Mouse (Mus musculus): ENCODE results near the gene Camk1d.
"Not testable (repeated sequence)": the region's sequence is repeated elsewhere in the genome, so short reads cannot be mapped to it uniquely, and the experiment has no call there.

Camk1d gene

GRCm38 (mm10) chr2:5631676-5632354 lies 82.5 kb downstream of the Camk1d start:
- DNase-seq (ENCODE audit: low read depth, low spot score) = no peak
- H3K36me3 ChIP-seq (ENCODE audit: control insufficient read depth, insufficient read depth, low read length, poor library complexity, severe bottlenecking) = no peaks in the 10 kb centered on the region
- no peaks in the 10 kb centered on the region for H3K27me3 ChIP-seq (ENCODE audit: control insufficient read depth, insufficient read depth, low read length, poor library complexity, severe bottlenecking)

- H3K27me3 ChIP-seq (ENCODE audit: control insufficient read depth, insufficient read depth, low read length, poor library complexity, severe bottlenecking) = no peaks in the 10 kb centered on the region
- H3K36me3 ChIP-seq (ENCODE audit: control insufficient read depth, insufficient read depth, low read length, poor library complexity, severe bottlenecking) = no peaks in the 10 kb centered on the region
- DNase-seq (ENCODE audit: low read depth, low spot score) = no peak
Observed at GRCm38 (mm10) chr2:5630710-5631109, 83.6 kb downstream of the Camk1d start.

- Histone ChIP-seq H3K27me3 (ENCODE audit: control insufficient read depth, insufficient read depth, low read length, poor library complexity, severe bottlenecking) (no peaks in the 10 kb centered on the region), H3K36me3 (ENCODE audit: control insufficient read depth, insufficient read depth, low read length, poor library complexity, severe bottlenecking) (no peaks in the 10 kb centered on the region)
- no peak for DNase-seq (ENCODE audit: low read depth, low spot score)
Observed at GRCm38 (mm10) chr2:5624379-5624778, 89.9 kb downstream of the Camk1d start.

GRCm38 (mm10) chr2:5618361-5618896 lies 95.9 kb downstream of the Camk1d start:
- H3K27me3 ChIP-seq (ENCODE audit: control insufficient read depth, insufficient read depth, low read length, poor library complexity, severe bottlenecking) = no peaks in the 10 kb centered on the region
- DNase-seq (ENCODE audit: low read depth, low spot score) = no peak
- no peaks in the 10 kb centered on the region for H3K36me3 ChIP-seq (ENCODE audit: control insufficient read depth, insufficient read depth, low read length, poor library complexity, severe bottlenecking)

- peak; percentile 15 for DNase-seq (ENCODE audit: low read depth, low spot score)
- H3K36me3 ChIP-seq (ENCODE audit: control insufficient read depth, insufficient read depth, low read length, poor library complexity, severe bottlenecking) = no peaks in the 10 kb centered on the region
- H3K27me3 ChIP-seq (ENCODE audit: control insufficient read depth, insufficient read depth, low read length, poor library complexity, severe bottlenecking) = no peaks in the 10 kb centered on the region
Observed at GRCm38 (mm10) chr2:5614896-5615295, 99.4 kb downstream of the Camk1d start.

- Histone ChIP-seq H3K27me3 (ENCODE audit: control insufficient read depth, insufficient read depth, low read length, poor library complexity, severe bottlenecking) (no peaks in the 10 kb centered on the region), H3K36me3 (ENCODE audit: control insufficient read depth, insufficient read depth, low read length, poor library complexity, severe bottlenecking) (no peaks in the 10 kb centered on the region)
- no peak for DNase-seq (ENCODE audit: low read depth, low spot score)
Observed at GRCm38 (mm10) chr2:5614308-5614705, 100.0 kb downstream of the Camk1d start.

- no peaks in the 10 kb centered on the region for H3K36me3 ChIP-seq (ENCODE audit: control insufficient read depth, insufficient read depth, low read length, poor library complexity, severe bottlenecking)
- no peaks in the 10 kb centered on the region for H3K27me3 ChIP-seq (ENCODE audit: control insufficient read depth, insufficient read depth, low read length, poor library complexity, severe bottlenecking)
- peak; percentile 59 for DNase-seq (ENCODE audit: low read depth, low spot score)
Observed at GRCm38 (mm10) chr2:5613651-5614307, 100.5 kb downstream of the Camk1d start.

GRCm38 (mm10) chr2:5611601-5612000 lies 102.7 kb downstream of the Camk1d start:
- DNase-seq (ENCODE audit: low read depth, low spot score) = no peak

GRCm38 (mm10) chr2:5610521-5610920 lies 103.8 kb downstream of the Camk1d start:
- Histone ChIP-seq H3K36me3 (ENCODE audit: control insufficient read depth, insufficient read depth, low read length, poor library complexity, severe bottlenecking) (no peaks in the 10 kb centered on the region), H3K27me3 (ENCODE audit: control insufficient read depth, insufficient read depth, low read length, poor library complexity, severe bottlenecking) (no peaks in the 10 kb centered on the region)
- DNase-seq (ENCODE audit: low read depth, low spot score) = no peak

More at GRCm38 (mm10) chr2:5611601-5612000, 102.7 kb downstream of the Camk1d start:
- Histone ChIP-seq H3K36me3 (ENCODE audit: control insufficient read depth, insufficient read depth, low read length, poor library complexity, severe bottlenecking) (no peaks in the 10 kb centered on the region), H3K27me3 (ENCODE audit: control insufficient read depth, insufficient read depth, low read length, poor library complexity, severe bottlenecking) (no peaks in the 10 kb centered on the region)

- H3K36me3 ChIP-seq (ENCODE audit: control insufficient read depth, insufficient read depth, low read length, poor library complexity, severe bottlenecking) = no peaks in the 10 kb centered on the region
- no peaks in the 10 kb centered on the region for H3K27me3 ChIP-seq (ENCODE audit: control insufficient read depth, insufficient read depth, low read length, poor library complexity, severe bottlenecking)
- DNase-seq (ENCODE audit: low read depth, low spot score) = no peak
Observed at GRCm38 (mm10) chr2:5607920-5608841, 106.1 kb downstream of the Camk1d start.

GRCm38 (mm10) chr2:5605849-5606248 lies 108.5 kb downstream of the Camk1d start:
- Histone ChIP-seq H3K27me3 (ENCODE audit: control insufficient read depth, insufficient read depth, low read length, poor library complexity, severe bottlenecking) (no peaks in the 10 kb centered on the region), H3K36me3 (ENCODE audit: control insufficient read depth, insufficient read depth, low read length, poor library complexity, severe bottlenecking) (no peaks in the 10 kb centered on the region)
- DNase-seq (ENCODE audit: low read depth, low spot score) = no peak

GRCm38 (mm10) chr2:5602044-5602443 lies 112.3 kb downstream of the Camk1d start:
- no peak for DNase-seq (ENCODE audit: low read depth, low spot score)
- Histone ChIP-seq H3K27me3 (ENCODE audit: control insufficient read depth, insufficient read depth, low read length, poor library complexity, severe bottlenecking) (no peaks in the 10 kb centered on the region), H3K36me3 (ENCODE audit: control insufficient read depth, insufficient read depth, low read length, poor library complexity, severe bottlenecking) (no peaks in the 10 kb centered on the region)

- H3K36me3 ChIP-seq (ENCODE audit: control insufficient read depth, insufficient read depth, low read length, poor library complexity, severe bottlenecking); H3K27me3 ChIP-seq (ENCODE audit: control insufficient read depth, insufficient read depth, low read length, poor library complexity, severe bottlenecking); DNase-seq (ENCODE audit: low read depth, low spot score): not testable (repeated sequence)
Observed at GRCm38 (mm10) chr2:5601243-5601642, 113.1 kb downstream of the Camk1d start.

GRCm38 (mm10) chr2:5600183-5600962 lies 113.9 kb downstream of the Camk1d start:
- Histone ChIP-seq H3K36me3 (ENCODE audit: control insufficient read depth, insufficient read depth, low read length, poor library complexity, severe bottlenecking) (no peaks in the 10 kb centered on the region), H3K27me3 (ENCODE audit: control insufficient read depth, insufficient read depth, low read length, poor library complexity, severe bottlenecking) (no peaks in the 10 kb centered on the region)
- DNase-seq (ENCODE audit: low read depth, low spot score) = no peak
